8 mouse cellular contexts compared by ENCODE assay signal in genomic region chr17:15704158-15704474, GRCm38 (mm10). TPM values are rescaled to one million over a fixed set of nuclear protein-coding genes. Genes with fewer than 3 reads are reported as not detected.
A peak's percentile ranks its signal among the peaks of the same experiment; 100 is the strongest.
DNase-seq lines count a peak whose midpoint lies in the region; ATAC-seq and TF ChIP-seq lines count a peak whose summit lies in the region.

No protein-coding gene starts in this region.

- H3K36me3 ChIP-seq in thymus, adult 2 months (ENCODE audit: control insufficient read depth, insufficient read depth, low read length) = peaks cover 11% of the 10 kb centered on the region
- peaks cover 13% of the 10 kb centered on the region for H3K36me3 ChIP-seq in limb, embryonic 15.5 days
- H3K36me3 ChIP-seq in stomach, postnatal 0 days (ENCODE audit: control insufficient read depth, insufficient read depth, low read length) = 0 out of 2 replicates have a peak, but pooled peaks cover 2% of the 10 kb centered on the region

- no peak for TF ChIP-seq CTCF in cerebellum, adult 2 months (IDR thresholded peaks at IDR 0.05; ENCODE audit: borderline replicate concordance, insufficient read depth, low read depth, low read length)
- no peak for TF ChIP-seq CTCF in thymus, adult 2 months (IDR thresholded peaks at IDR 0.05; ENCODE audit: borderline replicate concordance, control insufficient read depth, extremely low read depth, insufficient read depth, low read length, poor library complexity)
- no peak for TF ChIP-seq CTCF in stomach, postnatal 0 days (IDR thresholded peaks at IDR 0.05; ENCODE audit: low read depth)

- TF ChIP-seq POLR2A in cerebellum, adult 2 months (IDR thresholded peaks at IDR 0.05; ENCODE audit: borderline replicate concordance, insufficient read depth, low read length) = no peak
- no peak for TF ChIP-seq POLR2A in thymus, adult 2 months (IDR thresholded peaks at IDR 0.05; ENCODE audit: control insufficient read depth, extremely low read depth, insufficient read depth, low read length, poor library complexity)

- WGBS in cerebellum, adult 2 months = 2% methylated on average over 12 of the region's 12 CpGs
- 5% methylated on average over 12 of the region's 12 CpGs for WGBS in thymus, adult 2 months
- WGBS in limb, embryonic 15.5 days = 2% methylated on average over 12 of the region's 12 CpGs
- WGBS in stomach, postnatal 0 days = 3% methylated on average over 12 of the region's 12 CpGs

- no peak for TF ChIP-seq EP300 in stomach, postnatal 0 days (optimal IDR thresholded peaks at IDR 0.05)

- H3K27me3 ChIP-seq in cerebellum, adult 2 months (ENCODE audit: control insufficient read depth, insufficient read depth, low read length) = no peaks in the 10 kb centered on the region
- H3K27me3 ChIP-seq in thymus, adult 2 months (ENCODE audit: control insufficient read depth, insufficient read depth, low read length) = no peaks in the 10 kb centered on the region
- H3K27me3 ChIP-seq in limb, embryonic 15.5 days = no peaks in the 10 kb centered on the region
- H3K27me3 ChIP-seq in stomach, postnatal 0 days (ENCODE audit: control insufficient read depth, insufficient read depth, low read length) = no peaks in the 10 kb centered on the region

- H3K4me3 ChIP-seq in cerebellum, adult 2 months (replicated peaks; ENCODE audit: insufficient read depth, low read depth, low read length) = peak overlapping the region; percentile 99
- H3K4me3 ChIP-seq in thymus, adult 2 months (ENCODE audit: control insufficient read depth, insufficient read depth, low read length) = peak overlapping the region; percentile 86
- peak overlapping the region; percentile 89 for H3K4me3 ChIP-seq in limb, embryonic 15.5 days
- peak overlapping the region; percentile 90 for H3K4me3 ChIP-seq in stomach, postnatal 0 days (ENCODE audit: low read depth, low read length)

- no peak for ATAC-seq in limb, embryonic 15.5 days (ENCODE audit: insufficient number of reproducible peaks, low FRiP score, low TSS enrichment, low read depth)
- ATAC-seq in stomach, postnatal 0 days (ENCODE audit: low FRiP score, low TSS enrichment) = no peak

- no peak for DNase-seq in cerebellum, adult 2 months
- DNase-seq in cerebellum, adult 11-12 months = no peak
- no peak for DNase-seq in thymus, adult 2 months
- no peak for DNase-seq in thymus, postnatal 36 days
- DNase-seq in stomach, postnatal 0 days (ENCODE audit: low spot score) = no peak
- DNase-seq in cerebellum, postnatal 10 days = no peak
- no peak for DNase-seq in spleen, postnatal 36 days (ENCODE audit: low spot score in 2 of 2)

- H3K9me3 ChIP-seq in limb, embryonic 15.5 days = no peaks in the 10 kb centered on the region
- no peaks in the 10 kb centered on the region for H3K9me3 ChIP-seq in stomach, postnatal 0 days (ENCODE audit: control insufficient read depth, low read length)

- peak overlapping the region; percentile 91 for H3K27ac ChIP-seq in cerebellum, adult 2 months (ENCODE audit: insufficient read depth, low read length)
- peak overlapping the region; percentile 69 for H3K27ac ChIP-seq in thymus, adult 2 months (ENCODE audit: control insufficient read depth, insufficient read depth, low read length)
- peak overlapping the region; percentile 96 for H3K27ac ChIP-seq in limb, embryonic 15.5 days
- H3K27ac ChIP-seq in stomach, postnatal 0 days (replicated peaks) = peak overlapping the region; percentile 97

- peak overlapping the region; percentile 48 for H3K4me2 ChIP-seq in limb, embryonic 15.5 days
- peak overlapping the region; percentile 65 for H3K4me2 ChIP-seq in stomach, postnatal 0 days (replicated peaks; ENCODE audit: low read depth)

- peaks cover 5% of the 10 kb centered on the region for H3K4me1 ChIP-seq in cerebellum, adult 2 months (ENCODE audit: control insufficient read depth, insufficient read depth, low read length)
- H3K4me1 ChIP-seq in thymus, adult 2 months (replicated peaks; ENCODE audit: control insufficient read depth, insufficient read depth, low read length) = peaks cover 3% of the 10 kb centered on the region; the same call in 1 of the 2 replicates
- peaks cover 6% of the 10 kb centered on the region for H3K4me1 ChIP-seq in limb, embryonic 15.5 days
- H3K4me1 ChIP-seq in stomach, postnatal 0 days (replicated peaks; ENCODE audit: control insufficient read depth, insufficient read depth) = 0 out of 2 replicates have a peak, but pooled peaks cover 2% of the 10 kb centered on the region

- H3K9ac ChIP-seq in limb, embryonic 15.5 days = peak overlapping the region; percentile 76
- peak overlapping the region; percentile 84 for H3K9ac ChIP-seq in stomach, postnatal 0 days (ENCODE audit: low read length)

RNA-seq across cellular contexts. Expression of gene Chd1, which starts 0.7 kb away (rescaled TPM):
- polyA plus RNA-seq in cerebellum, adult 2 months (2012; rRNA removed) = 6.6 and 7.0 TPM in 2 replicates
- 30.4 and 60.7 TPM in 2 replicates for polyA plus RNA-seq in thymus, adult 2 months (2012; rRNA removed)
- polyA plus RNA-seq in limb, embryonic 15.5 days (2015; fragmentation: Nextera tagmentation; extraction: Ambion mirVana) = 22.4 and 26.5 TPM in 2 replicates
- 13.0 and 13.4 TPM in 2 replicates for polyA plus RNA-seq in stomach, postnatal 0 days (2015; fragmentation: Nextera tagmentation; extraction: Ambion mirVana)
